Mouse (Mus musculus): ENCODE measurements at regions not wholly inside any gene's neighbourhood (a gene's known extent, or its start where the extent isn't known, plus 50 kb on each side); places are given as distances from the start of the nearest gene placed in this dataset.

DNA sequence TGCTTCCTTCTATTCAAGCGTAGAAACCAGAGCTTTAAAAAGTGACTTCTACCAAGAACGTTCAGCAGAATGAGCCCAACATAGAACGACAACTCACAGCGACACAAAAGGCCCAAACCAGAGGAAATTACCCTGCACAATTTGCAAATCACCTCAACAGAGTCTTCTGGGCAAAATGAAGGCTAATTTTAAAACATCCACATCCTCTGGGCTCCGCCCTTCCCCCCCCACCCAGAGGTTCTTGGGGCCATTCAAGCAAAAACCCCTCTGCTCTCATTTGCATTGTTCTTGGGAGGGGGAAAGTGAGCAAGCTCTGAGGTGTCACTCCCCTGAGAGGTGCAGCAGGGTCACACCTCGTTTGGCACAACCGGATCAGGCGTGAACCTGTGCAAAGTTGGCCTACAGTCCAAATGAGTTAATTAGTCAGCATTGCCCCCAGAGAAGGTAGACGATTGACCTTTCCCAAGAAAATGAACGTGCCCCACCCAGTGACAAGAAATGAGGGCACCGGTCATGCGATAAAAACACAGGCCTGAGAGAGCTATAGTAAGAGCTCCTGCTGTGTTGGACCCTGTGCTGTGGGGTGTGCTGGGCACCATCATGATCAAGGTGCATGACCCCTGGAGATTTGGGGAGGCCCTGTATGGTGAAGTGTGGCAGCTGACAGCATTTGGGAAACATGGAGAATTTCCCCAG lies 62.7 kb upstream of the Lmo2 start:
- TF ChIP-seq POLR2A (IDR thresholded peaks at IDR 0.05; ENCODE audit: borderline replicate concordance, insufficient read depth, low read length) (no peak), CTCF (IDR thresholded peaks at IDR 0.05; ENCODE audit: borderline replicate concordance, insufficient read depth, low read depth, low read length) (no peak)
- 74% methylated on average over 12 of the region's 12 CpGs for WGBS
- Histone ChIP-seq H3K4me3 (replicated peaks; ENCODE audit: insufficient read depth, low read depth, low read length) (no peak overlapping the region), H3K27ac (ENCODE audit: insufficient read depth, low read length) (no peak overlapping the region), H3K4me1 (ENCODE audit: control insufficient read depth, insufficient read depth, low read length) (no peaks in the 10 kb centered on the region), H3K27me3 (ENCODE audit: control insufficient read depth, insufficient read depth, low read length) (no peaks in the 10 kb centered on the region)
- DNase-seq, result no peak

GRCm38 (mm10) chr2:103896160-103896559 lies 61.6 kb upstream of the Lmo2 start:
- TF ChIP-seq POLR2A (IDR thresholded peaks at IDR 0.05; ENCODE audit: borderline replicate concordance, insufficient read depth, low read length) (no peak), CTCF (IDR thresholded peaks at IDR 0.05; ENCODE audit: borderline replicate concordance, insufficient read depth, low read depth, low read length) (no peak)
- DNase-seq, result no peak
- 71% methylated on average over 5 of the region's 5 CpGs for WGBS
- Histone ChIP-seq H3K4me1 (ENCODE audit: control insufficient read depth, insufficient read depth, low read length) (no peaks in the 10 kb centered on the region), H3K27ac (ENCODE audit: insufficient read depth, low read length) (no peak overlapping the region), H3K4me3 (replicated peaks; ENCODE audit: insufficient read depth, low read depth, low read length) (no peak overlapping the region), H3K27me3 (ENCODE audit: control insufficient read depth, insufficient read depth, low read length) (no peaks in the 10 kb centered on the region)

DNA sequence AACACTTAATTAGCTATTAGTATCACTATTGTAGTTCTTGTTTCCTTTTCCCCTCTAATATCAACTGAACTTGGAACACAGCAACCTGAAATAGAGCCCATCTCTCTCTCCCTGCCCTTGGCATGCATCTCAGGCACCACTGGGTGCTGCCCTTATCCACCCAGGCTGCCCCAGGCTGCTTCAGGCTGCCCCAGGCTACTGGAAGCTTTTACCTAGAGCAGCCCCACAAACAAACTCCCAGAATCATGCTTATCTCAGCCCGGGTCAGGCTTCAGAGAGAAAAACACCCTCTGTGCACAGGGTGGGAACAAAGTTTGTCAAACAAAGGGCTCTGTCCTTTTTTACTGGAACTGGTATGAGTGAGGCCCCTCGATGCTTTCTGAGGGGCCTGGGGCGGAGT lies 61.0 kb upstream of the Lmo2 start:
- Histone ChIP-seq H3K27ac (ENCODE audit: insufficient read depth, low read length) (no peak overlapping the region), H3K4me3 (replicated peaks; ENCODE audit: insufficient read depth, low read depth, low read length) (no peak overlapping the region), H3K4me1 (ENCODE audit: control insufficient read depth, insufficient read depth, low read length) (no peaks in the 10 kb centered on the region), H3K27me3 (ENCODE audit: control insufficient read depth, insufficient read depth, low read length) (no peaks in the 10 kb centered on the region)
- DNase-seq, result no peak
- WGBS, result 58% methylated on average over 3 of the region's 3 CpGs
- TF ChIP-seq CTCF (IDR thresholded peaks at IDR 0.05; ENCODE audit: borderline replicate concordance, insufficient read depth, low read depth, low read length) (no peak), POLR2A (IDR thresholded peaks at IDR 0.05; ENCODE audit: borderline replicate concordance, insufficient read depth, low read length) (no peak)

DNA sequence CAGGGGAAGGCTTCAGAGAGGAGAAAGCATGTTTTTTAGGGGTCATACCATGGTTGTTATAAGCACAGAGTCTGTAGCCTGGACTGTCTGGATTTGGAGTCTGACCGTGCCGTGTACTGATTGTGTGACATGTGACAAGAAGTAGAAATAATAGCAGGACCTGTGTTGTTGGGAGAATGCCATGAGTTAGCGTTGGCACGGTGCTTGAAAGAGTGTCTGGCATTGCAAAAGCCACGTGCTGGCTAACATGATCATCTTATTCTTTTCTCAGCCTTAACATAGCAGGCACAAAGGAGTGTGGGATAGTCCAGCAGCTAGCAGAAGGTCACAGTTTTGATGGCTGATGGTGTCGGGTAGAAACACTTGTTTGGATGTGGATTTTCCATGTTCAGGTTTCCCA lies 58.1 kb upstream of the Lmo2 start:
- 18% methylated on average over 6 of the region's 6 CpGs for WGBS
- TF ChIP-seq POLR2A (IDR thresholded peaks at IDR 0.05; ENCODE audit: borderline replicate concordance, insufficient read depth, low read length) (no peak), CTCF (IDR thresholded peaks at IDR 0.05; ENCODE audit: borderline replicate concordance, insufficient read depth, low read depth, low read length) (no peak)
- Histone ChIP-seq H3K4me3 (replicated peaks; ENCODE audit: insufficient read depth, low read depth, low read length) (no peak overlapping the region), H3K27ac (ENCODE audit: insufficient read depth, low read length) (no peak overlapping the region), H3K27me3 (ENCODE audit: control insufficient read depth, insufficient read depth, low read length) (no peaks in the 10 kb centered on the region), H3K4me1 (ENCODE audit: control insufficient read depth, insufficient read depth, low read length) (no peaks in the 10 kb centered on the region)
- DNase-seq, result no peak

- DNase-seq, result no peak
- Histone ChIP-seq H3K4me3 (replicated peaks; ENCODE audit: insufficient read depth, low read depth, low read length) (no peak overlapping the region), H3K27me3 (ENCODE audit: control insufficient read depth, insufficient read depth, low read length) (no peaks in the 10 kb centered on the region), H3K4me1 (ENCODE audit: control insufficient read depth, insufficient read depth, low read length) (no peaks in the 10 kb centered on the region), H3K27ac (ENCODE audit: insufficient read depth, low read length) (no peak overlapping the region)
- TF ChIP-seq CTCF (IDR thresholded peaks at IDR 0.05; ENCODE audit: borderline replicate concordance, insufficient read depth, low read depth, low read length), result no peak
- no peak for TF ChIP-seq POLR2A (IDR thresholded peaks at IDR 0.05; ENCODE audit: borderline replicate concordance, insufficient read depth, low read length)
- WGBS, result 50% methylated on average over 5 of the region's 5 CpGs
Observed at GRCm38 (mm10) chr2:103900384-103900783, 57.4 kb upstream of the Lmo2 start.

DNA sequence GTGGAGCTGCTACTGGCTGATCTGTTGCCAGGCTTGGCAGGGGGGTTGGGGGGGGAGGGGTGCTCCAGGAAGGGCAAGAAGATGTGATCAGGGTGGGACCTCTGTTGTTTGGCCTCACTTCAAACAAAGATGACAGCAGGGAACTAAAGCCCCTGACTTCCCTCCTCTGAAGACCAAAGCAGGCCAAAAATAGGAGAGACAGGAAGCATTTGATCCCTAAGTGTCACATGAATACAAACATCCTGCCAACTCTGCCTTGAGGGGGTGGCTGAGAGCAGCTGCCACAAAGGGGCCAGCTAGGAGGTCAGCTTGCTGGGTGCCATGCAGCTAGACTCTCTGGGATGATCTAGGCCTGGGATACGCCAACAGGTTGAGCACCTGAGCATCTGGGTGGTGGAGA lies 56.3 kb upstream of the Lmo2 start:
- Histone ChIP-seq H3K27ac (ENCODE audit: insufficient read depth, low read length) (no peak overlapping the region), H3K4me1 (ENCODE audit: control insufficient read depth, insufficient read depth, low read length) (no peaks in the 10 kb centered on the region), H3K4me3 (replicated peaks; ENCODE audit: insufficient read depth, low read depth, low read length) (no peak overlapping the region), H3K27me3 (ENCODE audit: control insufficient read depth, insufficient read depth, low read length) (no peaks in the 10 kb centered on the region)
- no peak for DNase-seq
- TF ChIP-seq POLR2A (IDR thresholded peaks at IDR 0.05; ENCODE audit: borderline replicate concordance, insufficient read depth, low read length) (no peak), CTCF (IDR thresholded peaks at IDR 0.05; ENCODE audit: borderline replicate concordance, insufficient read depth, low read depth, low read length) (no peak)
- WGBS, result 94% methylated on average over 1 of the region's 1 CpGs

DNA sequence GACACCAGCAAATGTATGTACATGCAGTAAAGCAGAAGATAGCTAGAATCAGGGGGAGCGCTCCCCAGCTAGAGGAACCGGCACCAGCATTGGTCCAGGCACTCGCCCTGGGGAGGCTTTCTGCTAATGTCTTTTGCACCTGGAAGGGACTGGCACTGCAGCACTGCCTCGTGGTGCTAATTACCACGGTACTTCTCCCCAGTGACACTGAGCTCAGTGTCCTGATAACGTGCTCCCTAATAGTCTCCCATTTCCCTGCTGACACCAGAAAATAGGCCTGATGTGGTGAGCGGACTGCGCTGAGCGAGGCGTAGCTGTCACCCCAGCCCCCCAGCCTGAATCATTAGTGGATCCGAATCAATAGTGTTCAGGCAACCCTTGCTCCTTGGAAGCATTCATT lies 55.0 kb upstream of the Lmo2 start:
- Histone ChIP-seq H3K27me3 (ENCODE audit: control insufficient read depth, insufficient read depth, low read length) (no peaks in the 10 kb centered on the region), H3K4me1 (ENCODE audit: control insufficient read depth, insufficient read depth, low read length) (no peaks in the 10 kb centered on the region), H3K27ac (ENCODE audit: insufficient read depth, low read length) (no peak overlapping the region), H3K4me3 (replicated peaks; ENCODE audit: insufficient read depth, low read depth, low read length) (no peak overlapping the region)
- DNase-seq, result no peak
- TF ChIP-seq CTCF (IDR thresholded peaks at IDR 0.05; ENCODE audit: borderline replicate concordance, insufficient read depth, low read depth, low read length), result no peak
- no peak for TF ChIP-seq POLR2A (IDR thresholded peaks at IDR 0.05; ENCODE audit: borderline replicate concordance, insufficient read depth, low read length)
- WGBS, result 79% methylated on average over 11 of the region's 11 CpGs

- WGBS, result 78% methylated on average over 1 of the region's 1 CpGs
- no peak for DNase-seq
- H3K4me3 ChIP-seq (replicated peaks; ENCODE audit: insufficient read depth, low read depth, low read length), result no peak overlapping the region
- H3K27ac ChIP-seq (ENCODE audit: insufficient read depth, low read length), result no peak overlapping the region
- TF ChIP-seq CTCF (IDR thresholded peaks at IDR 0.05; ENCODE audit: borderline replicate concordance, insufficient read depth, low read depth, low read length) (no peak), POLR2A (IDR thresholded peaks at IDR 0.05; ENCODE audit: borderline replicate concordance, insufficient read depth, low read length) (no peak)
- H3K4me1 ChIP-seq (ENCODE audit: control insufficient read depth, insufficient read depth, low read length), result peaks cover 3% of the 10 kb centered on the region; the same call in 1 of the 2 replicates
- H3K27me3 ChIP-seq (ENCODE audit: control insufficient read depth, insufficient read depth, low read length), result no peaks in the 10 kb centered on the region
Observed at GRCm38 (mm10) chr2:103905681-103906080, 52.1 kb upstream of the Lmo2 start.

Measured in cerebellum, adult 2 months (tissue).